Mouse (Mus musculus): ENCODE results near the gene Slc15a1. TPM values are rescaled to one million over a fixed set of nuclear protein-coding genes. Genes with fewer than 3 reads are reported as not detected.

The Slc15a1 gene
- total RNA-seq, 2 experiments from 2014 or later: not detected

DNA sequence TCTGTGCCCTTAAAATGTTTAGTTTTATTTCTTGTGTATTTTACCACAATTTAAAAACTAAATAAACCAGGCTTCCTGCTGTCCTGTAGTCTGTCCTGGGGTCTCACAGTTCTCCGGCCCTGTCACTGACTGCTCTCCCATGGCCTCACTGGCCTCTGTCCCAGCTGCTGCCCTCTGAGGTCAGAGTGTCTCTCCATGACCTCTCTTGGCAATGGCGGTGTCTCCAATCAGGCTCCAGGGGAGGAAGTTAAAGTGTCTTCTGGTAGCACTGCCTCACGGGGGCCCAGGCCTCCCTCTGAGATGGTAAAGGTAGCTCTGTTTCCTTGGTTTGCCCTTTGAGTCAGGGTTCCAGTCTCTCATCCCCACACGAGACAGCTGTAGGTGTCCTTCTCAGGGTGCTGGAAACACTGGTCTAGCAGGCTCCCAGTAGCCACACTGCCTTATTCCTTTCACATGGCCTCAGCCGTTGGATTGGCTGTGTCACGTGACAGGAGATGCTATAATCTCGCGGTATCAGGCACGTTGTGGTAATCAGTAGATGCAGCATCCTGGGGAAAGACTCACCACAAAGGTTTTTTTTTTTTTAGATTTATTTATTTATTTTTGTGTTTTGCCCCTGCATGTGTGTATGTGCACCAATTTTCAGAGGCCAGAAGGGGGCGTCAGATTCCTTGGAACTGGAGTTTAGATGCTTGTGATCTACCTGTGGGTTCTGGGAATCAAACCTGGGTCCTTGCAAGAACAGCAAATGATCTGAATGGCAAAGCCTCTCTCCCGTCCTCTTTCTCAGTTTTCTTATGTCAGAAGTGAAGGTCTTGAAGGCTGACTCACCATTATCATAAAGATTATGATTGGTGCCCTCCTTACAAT, 48.4 kb downstream of the Slc15a1 start:
- intact Hi-C loops (cut with DNase I; ENCODE audit: low total_unique reads): no loop called here
- DNase-seq: no peak

DNA sequence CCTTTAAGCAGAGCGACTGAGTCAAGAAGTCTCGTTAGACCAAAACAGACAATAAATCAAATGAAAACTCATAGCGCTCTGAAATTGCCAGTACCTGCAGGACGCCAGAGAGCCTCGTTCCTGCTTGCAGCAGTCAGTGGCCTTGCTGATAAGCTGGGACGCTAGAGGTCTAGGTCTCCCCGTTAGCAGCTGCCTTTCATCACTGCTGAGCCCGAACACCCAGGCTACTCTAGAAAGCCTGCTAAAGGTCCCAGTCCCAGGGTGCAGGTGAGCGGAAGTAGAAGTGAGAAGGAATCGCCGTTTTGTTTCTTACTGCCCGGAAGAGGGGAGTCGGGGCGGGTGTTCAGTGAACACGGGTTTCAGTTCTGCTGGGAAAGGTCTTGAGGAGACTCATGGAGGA, 49.1 kb downstream of the Slc15a1 start:
- no peak for DNase-seq
- intact Hi-C loops (cut with DNase I; ENCODE audit: low total_unique reads): no loop called here

DNA sequence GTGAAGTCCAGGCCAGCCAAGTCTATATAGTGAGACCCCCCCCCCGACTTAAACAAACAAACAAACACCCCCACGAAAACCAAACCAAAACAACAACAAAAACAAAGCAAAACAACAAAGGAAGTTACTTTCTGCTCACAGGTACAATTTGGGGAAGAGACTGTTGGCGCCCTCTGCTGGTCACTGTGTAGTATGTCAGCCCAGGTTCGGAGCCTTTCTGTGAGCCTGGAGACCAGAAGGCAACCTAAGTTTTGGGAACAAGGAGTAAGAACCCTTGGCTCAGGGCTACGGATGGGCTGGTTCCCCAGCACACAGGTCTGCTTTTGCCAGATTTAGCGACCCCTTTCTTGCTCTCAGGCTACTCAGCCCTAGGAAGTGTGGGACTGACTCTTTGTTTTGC, 49.5 kb downstream of the Slc15a1 start:
- DNase-seq: peak; percentile 42
- intact Hi-C loops (cut with DNase I; ENCODE audit: low total_unique reads): no loop called here

DNA sequence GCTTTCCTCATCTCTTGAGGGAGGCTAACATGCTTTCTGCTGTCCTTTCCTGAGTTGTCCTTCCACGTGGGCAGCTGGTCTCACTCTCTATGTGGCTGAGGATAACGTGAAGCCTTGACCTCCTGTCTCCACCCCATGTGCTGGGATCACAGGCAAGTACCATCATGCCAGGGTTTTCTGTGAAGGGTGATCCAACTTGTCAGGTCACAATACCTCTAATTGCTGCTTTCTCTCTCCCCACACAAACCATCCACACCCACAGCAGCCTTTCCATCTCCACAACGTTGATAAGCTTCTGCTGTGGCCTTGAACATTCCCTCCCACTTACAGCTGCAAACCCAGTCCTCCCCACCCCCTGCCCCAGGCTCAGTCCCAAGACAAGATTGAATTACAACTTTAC, 51.9 kb downstream of the Slc15a1 start:
- DNase-seq: no peak
- intact Hi-C loops (cut with DNase I; ENCODE audit: low total_unique reads): loop anchor here (5.0 kb wide), 1 partner anchor 326 kb away; no protein-coding TSS in a partner anchor

DNA sequence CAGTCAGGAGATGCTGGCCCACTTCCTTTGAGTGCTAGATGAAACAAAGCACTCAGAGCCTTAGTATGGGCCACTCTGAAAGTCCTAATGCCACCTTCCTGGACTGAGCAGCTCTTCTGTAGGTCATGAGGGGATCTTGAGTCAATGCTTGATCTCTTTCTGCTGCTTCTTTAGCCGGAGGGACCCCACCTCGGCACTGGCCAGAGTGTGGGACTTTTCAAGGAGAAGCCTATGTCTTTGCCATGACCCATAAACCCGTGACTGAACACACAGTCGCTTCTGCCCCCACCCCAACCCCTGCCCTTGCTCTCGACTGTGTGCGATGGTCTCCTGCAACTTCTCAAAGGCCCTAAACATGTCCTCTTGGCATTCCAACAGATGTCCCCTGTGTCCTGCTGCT, 52.8 kb downstream of the Slc15a1 start:
- DNase-seq: no peak
- intact Hi-C loops (cut with DNase I; ENCODE audit: low total_unique reads): loop anchor here (5.0 kb wide), 1 partner anchor 325 kb away; no protein-coding TSS in a partner anchor

DNA sequence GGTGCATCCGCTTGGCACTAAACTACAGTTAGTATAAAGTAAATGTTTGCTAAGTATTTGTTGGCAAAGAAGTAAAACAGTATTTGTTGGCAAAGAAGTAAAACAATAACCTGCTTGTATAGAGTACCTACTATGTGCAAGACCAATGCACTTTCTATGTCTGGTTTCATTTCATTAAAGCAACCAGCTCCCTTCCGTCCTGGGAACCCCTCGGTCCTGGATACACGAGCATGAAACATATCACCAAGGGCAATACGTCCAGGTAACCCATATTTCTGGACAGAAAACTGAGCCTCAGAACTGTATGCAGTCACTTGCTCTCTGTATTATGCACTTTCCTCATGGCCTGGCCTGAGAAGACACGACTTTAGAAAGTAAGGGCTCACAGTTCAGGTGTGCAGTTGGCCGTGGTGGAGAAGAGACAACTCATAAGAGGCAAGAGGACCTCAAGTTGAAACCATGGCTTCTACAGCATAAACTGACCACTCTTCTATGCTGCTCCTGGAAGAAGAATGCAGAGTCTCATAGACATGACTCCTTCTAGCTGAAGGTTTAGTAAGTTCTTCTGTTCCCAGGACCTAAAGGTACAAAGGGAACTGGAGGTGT, 53.5 kb downstream of the Slc15a1 start:
- intact Hi-C loops (cut with DNase I; ENCODE audit: low total_unique reads): loop anchor here (2.0 to 5.0 kb wide), 2 partner anchors 173 to 324 kb away; no protein-coding TSS in a partner anchor
- no peak for DNase-seq

DNA sequence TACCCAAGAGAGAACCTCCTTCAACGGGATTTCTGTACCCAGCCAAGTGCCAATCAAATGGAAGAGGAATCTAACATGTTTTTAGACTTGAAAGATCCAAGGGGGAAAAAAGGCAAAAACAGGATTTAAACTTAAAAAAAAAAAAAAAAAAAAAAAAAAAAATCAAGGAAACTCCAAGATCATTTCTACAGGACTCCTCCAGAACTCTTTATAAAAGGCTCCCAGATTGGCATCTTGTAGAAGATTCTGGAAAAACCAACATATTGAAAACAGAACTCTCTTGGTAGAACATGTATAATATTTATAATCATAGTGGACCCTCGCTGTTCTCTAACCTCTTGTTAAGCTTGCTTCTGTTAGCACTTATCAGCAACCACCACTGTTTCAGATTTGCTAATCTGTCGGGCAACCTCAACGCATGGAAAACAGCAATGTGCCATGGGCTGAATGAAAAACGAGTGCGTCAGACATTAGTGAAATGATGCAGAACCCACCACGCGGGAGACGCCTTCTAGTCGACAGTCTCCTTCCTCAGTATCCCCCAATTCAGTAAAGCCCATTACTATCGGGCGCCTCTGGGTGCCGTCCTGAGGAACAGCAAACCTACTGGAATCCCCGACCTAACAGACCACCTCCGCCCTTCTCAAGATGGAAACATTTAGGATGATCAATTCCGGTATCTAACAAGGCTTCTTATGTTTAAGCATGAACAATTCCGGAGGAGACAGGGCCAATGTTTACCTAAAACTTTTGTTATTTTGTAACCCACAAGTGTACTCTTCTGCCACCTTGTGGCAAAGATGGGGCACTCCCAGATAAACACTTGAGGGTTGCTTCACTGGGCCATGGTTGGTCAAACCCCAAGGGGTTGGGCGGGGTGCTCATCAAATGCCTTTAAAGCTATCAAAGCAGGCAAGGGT, 54.3 kb downstream of the Slc15a1 start:
- intact Hi-C loops (cut with DNase I; ENCODE audit: low total_unique reads): loop anchor here (2.0 to 5.0 kb wide), 2 partner anchors 172 to 323 kb away; no protein-coding TSS in a partner anchor

DNA sequence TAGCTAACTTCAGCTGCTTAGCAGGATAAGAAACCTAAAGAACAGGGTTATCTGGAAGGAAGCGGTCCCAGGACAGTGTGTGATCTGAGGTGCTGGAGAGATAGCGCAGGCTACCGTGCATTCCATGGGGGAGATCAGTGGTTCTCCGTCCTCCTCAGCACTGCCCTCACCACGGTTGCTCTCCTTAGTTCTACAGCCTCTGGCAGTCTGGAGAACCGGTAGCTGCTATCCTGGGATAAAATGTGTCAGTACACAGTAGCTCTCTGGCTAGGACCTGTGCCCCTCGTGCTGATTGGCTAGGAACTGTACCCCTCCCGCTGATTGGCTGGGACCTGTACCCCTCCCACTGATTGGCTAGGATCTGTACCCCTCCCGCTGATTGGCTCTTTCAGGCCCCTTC, 58.1 kb downstream of the Slc15a1 start:
- no peak for DNase-seq
- intact Hi-C loops (cut with DNase I; ENCODE audit: low total_unique reads): no loop called here

More for the DNA sequence above, 54.3 kb downstream of the Slc15a1 start:
- peak; percentile 61 for DNase-seq

DNA sequence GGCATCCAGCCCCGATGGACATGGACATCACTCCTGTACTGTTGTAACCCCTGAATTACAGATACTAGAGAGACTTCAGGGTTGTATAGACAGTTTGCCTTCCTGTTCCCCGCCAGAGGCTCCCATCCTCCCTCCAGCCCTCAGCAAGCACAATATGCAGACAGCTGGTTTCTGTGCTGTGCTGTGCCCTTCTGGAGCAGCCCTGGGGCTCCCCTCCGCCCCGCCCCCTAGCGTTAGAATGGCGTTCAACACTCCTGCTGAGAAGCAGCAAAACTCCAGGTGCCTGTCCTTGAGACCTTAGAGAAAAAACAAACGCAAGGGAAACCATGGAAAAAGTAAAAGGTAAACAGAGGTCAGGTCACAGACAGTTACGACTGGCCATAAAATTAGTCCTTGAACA, 59.9 kb downstream of the Slc15a1 start:
- intact Hi-C loops (cut with DNase I; ENCODE audit: low total_unique reads): loop anchor here (2.0 kb wide), 1 partner anchor 60 kb away; no protein-coding TSS in a partner anchor
- peak; percentile 75 for DNase-seq

DNA sequence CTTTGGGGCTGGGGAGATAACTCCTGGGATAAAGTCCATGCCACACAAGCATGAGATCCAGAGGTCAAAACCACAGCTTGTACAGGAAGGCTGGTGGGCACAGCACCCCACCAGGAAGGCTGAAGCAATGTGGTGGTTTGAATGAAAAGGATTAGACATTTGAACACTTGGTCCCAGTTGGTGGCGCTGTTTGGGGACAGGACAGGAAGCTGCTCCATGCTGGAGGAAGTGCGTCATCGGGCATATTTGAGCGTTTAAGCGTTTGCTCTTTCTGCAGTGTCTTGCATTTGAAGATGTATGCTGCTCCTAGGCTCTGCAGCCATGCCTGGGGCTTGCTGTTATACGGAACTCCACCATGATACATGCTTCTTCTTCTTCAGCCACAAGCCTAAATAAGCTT, 64.2 kb downstream of the Slc15a1 start:
- no peak for DNase-seq
- intact Hi-C loops (cut with DNase I; ENCODE audit: low total_unique reads): no loop called here

DNA sequence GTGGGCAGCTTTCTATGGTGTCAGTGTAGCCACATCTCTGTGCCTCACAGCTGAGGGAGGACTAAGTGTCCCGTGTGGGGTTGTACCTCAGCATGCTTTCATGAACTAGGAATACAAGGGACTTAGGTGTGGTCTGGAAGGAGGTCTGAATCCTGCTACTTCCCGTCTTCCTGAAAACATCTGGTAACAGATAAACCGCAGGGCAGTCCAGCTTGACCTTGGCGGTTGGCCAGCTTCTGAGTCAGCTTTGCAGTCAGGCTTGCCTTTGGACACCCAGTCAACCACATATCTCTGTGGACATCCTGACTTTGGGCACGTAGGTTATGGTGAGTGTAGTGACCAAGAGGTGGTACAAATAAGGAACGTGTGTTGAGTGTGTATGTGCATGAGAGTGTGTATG, 68.0 kb downstream of the Slc15a1 start:
- intact Hi-C loops (cut with DNase I; ENCODE audit: low total_unique reads): no loop called here

DNA sequence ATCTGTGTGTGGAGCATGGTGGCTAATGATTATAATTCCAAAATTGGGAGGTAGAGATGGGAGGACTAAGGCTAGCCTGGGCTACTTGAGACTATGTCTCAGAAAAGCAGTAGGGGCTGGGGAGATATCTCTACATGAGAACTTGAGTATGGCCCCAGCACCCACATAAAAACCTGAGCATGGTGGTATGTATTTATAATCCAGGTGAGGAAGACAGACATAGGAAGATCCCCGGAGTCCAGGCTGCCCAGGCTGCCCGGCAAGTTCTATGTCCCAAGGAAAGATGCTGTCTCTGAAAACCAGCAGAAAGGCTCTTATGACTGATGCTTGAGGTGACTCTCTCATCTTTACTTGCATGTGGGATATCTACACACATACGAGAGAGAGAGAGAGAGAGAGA, 68.6 kb downstream of the Slc15a1 start:
- intact Hi-C loops (cut with DNase I; ENCODE audit: low total_unique reads): no loop called here
- DNase-seq: no peak

More for the DNA sequence above, 68.0 kb downstream of the Slc15a1 start:
- peak; percentile 81 for DNase-seq

DNA sequence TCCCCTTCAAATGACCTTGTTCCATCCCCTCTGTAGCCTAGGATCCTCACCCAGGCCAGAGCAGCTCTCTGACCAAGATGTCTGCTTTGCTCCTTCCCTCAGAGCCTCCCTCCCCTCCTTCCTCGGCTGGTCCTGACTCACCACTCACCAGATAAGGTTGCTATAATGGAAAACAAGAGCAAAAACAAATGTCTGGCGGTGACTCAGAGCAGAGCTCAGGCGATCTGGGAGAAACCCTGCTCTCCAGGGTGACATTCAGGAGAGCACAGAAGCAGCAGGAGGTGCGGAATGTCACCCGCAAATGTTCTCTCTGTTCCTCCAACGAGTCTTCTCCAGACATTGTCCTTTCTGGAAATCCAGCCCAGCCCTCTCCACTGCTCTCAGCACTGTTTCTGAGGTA, 69.3 kb downstream of the Slc15a1 start:
- intact Hi-C loops (cut with DNase I; ENCODE audit: low total_unique reads): no loop called here
- DNase-seq: no peak

DNA sequence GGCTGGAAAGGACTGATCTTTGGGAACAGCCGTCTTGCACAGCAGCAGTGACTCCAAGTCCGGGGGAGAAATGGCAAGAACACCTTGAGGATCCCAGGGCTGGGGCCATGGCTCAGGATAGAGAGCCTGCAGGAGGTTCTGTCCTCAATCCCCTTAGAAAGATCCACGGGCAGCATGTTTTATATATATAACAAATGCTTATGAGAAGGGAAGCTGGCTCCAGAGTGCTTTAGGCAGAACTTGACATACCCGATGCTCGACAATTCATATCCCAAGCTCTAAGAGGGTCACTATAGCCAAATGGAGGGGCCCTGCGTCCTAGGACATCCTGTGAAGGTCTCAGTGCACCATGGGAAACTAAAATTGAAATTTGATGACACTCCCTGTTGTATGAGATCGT, 73.8 kb downstream of the Slc15a1 start:
- intact Hi-C loops (cut with DNase I; ENCODE audit: low total_unique reads): no loop called here
- DNase-seq: no peak

DNA sequence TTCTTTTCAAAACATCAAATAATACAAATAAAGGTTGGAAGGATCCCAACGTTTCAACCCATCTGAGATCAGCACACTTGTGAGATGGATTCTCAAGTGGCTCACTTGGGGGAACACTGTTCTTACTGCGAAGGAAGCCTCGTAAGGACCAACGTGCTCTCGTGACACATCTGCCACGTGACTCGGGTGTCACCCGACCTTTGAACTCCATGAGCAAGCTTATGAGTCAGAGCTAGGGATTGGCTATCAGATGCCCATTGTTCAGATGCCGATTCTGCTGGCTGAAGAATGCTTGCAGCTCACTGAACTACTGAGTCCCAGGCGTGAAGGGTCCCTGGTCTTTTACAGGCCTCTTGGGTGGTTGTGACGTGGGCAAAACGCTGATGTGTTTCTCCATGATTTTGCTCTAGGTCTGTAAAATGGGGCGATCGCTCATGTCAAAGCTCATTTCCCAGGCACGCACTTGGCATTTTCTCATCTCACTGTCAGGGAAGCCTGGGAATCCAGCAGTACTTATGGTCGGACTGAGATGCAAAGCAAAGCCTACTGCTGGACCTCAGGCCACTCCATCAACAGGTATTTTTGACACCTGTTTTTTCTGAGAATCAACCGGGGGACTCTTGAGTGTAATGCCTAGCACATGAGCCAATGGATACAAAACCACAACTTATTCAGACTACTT, 75.1 kb downstream of the Slc15a1 start:
- DNase-seq: no peak
- intact Hi-C loops (cut with DNase I; ENCODE audit: low total_unique reads): no loop called here

DNA sequence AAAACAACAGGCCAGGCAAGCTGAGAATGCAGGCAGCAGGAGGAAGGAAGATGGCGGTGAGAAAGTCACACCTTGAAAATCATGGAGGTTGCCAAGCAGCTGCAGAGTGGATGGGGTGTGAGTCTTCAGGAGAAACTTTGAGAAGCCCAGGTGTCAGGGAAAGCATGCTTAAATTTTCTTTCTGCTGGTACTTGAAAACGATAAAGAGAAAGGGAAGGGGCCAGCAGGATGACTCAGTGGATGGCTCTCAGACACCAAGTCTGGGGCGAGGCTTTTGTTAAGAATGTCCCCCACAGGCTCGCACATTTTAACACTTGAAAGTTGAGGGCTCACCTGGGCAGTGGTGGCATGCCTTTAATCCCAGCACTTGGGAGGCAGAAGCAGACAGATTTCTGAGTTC, 76.9 kb downstream of the Slc15a1 start:
- intact Hi-C loops (cut with DNase I; ENCODE audit: low total_unique reads): no loop called here
- DNase-seq: no peak

DNA sequence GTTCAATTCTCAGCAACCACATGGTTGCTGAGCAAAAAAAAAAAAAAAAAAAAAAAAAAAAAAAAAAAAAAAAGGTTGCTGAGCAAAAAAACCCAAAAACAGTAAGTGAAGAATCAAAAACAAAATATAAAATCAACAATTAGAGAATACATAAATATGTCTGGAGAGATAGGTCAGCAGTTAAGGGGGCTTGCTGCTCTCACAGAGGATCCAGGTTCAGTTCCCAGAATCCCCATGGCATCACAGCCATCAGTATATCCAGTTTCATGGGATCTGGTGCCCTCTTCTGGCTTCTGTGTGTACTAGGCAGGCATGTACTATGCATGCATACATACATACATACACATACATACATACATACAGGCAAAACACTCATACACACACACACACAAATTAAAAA, 78.3 kb downstream of the Slc15a1 start:
- DNase-seq: no peak
- intact Hi-C loops (cut with DNase I; ENCODE audit: low total_unique reads): no loop called here

DNA sequence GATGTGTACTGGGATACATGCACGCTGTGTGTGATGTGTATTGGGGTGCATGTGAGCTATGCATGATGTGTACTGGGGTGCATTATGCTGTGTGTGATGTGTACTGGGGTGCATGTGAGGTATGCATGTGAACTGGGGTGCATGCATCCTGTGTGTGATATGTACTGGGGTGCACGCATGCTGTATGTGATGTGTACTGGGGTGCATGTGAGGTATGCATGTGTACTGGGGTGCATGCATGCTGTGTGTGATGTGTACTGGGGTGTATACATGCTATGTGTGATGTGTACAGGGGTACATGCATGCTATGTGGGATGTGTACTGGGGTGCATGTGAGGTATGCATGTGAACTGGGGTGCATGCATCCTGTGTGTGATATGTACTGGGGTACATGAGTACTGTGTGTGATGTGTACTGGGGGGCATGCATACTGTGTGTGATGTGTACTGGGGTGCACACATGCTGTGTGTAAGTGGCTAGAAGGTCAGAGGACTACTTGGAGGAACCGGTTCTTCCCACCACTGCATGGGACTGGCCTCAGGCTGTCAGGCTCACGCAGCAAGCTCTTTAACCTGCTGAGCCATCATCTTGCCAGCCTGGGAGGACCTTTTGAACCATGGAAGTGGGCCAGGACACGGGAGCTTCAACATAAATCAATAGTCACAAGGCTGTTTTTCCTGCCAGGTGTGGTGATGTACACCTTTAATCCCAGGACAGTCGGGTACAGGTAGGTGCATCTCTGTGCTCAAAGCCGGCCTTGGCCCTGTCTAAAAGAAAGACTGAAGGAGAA, 79.9 kb downstream of the Slc15a1 start:
- DNase-seq: no peak
- intact Hi-C loops (cut with DNase I; ENCODE audit: low total_unique reads): no loop called here

Measured in gastrocnemius, postnatal 14 days (tissue).